Mouse (Mus musculus): ENCODE data around the gene 2010300C02Rik. TPM values are rescaled to one million over a fixed set of nuclear protein-coding genes. Genes with fewer than 3 reads are reported as not detected.
"Not testable (repeated sequence)": the region's sequence is repeated elsewhere in the genome, so short reads cannot be mapped to it uniquely, and the experiment has no call there.

The 2010300C02Rik gene
- total RNA-seq (2021) = 100 to 1,000 TPM; 260 to 286 TPM
- long read RNA-seq, experiment 1, full-length matches to known transcripts = 66 of 204 reads
- long read RNA-seq, experiment 1, partial matches to known transcripts = 45 of 204 reads
- long read RNA-seq, experiment 1, other reads (novel, unspliced or antisense) = 93 of 204 reads
- long read RNA-seq, experiment 2, full-length matches to known transcripts = 69 of 207 reads
- long read RNA-seq, experiment 2, partial matches to known transcripts = 48 of 207 reads
- long read RNA-seq, experiment 2, other reads (novel, unspliced or antisense) = 90 of 207 reads

DNA sequence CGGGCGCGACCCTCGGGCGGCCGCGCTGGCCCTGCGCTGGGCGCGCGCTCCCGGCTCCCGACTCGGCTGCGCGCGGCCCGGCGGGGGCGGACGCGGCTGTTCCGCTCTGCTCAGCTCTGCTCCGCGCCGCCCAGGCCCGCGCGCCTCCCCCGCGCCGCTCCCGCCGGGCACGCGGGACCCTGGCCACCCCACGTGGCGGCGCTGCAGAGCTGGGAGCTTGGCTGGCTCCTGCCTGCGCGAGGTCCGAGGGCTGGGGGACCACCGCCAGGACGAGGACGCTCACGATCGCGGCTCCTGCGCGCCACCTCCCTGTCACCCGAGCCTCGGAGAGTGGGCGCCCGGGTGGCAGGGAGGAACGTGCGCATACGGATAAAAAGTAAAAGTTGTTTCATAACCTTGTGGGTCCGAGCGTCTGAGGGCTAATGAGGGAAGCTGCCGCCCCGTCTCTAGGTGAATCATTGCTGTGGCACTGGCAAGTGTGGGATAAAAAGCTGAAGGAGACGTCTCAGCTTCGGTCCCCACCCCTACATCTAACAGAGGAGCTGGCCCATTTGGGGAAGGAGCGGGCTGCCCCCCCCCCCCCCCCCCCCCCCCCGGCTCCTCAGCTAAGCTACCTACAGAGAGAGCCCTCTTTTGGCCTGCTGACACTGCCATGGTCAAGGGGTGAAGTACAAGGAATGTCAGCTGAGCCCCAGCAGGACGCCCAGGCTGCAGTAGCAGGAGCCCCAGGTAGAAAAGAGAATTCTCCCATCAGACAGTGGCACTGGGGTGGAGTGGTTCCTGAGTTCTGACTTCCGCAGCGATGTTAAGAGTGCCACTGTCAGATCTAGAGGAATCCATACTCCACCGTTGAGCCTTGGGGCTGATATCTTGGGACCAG lies at the start of gene 2010300C02Rik:
2010300C02Rik (minus strand) TSS at position 325 of the 880 bp plus-strand sequence.
- peak; percentile 74 to 76 for DNase-seq (ENCODE audit: low spot score in 2 of 2)

DNA sequence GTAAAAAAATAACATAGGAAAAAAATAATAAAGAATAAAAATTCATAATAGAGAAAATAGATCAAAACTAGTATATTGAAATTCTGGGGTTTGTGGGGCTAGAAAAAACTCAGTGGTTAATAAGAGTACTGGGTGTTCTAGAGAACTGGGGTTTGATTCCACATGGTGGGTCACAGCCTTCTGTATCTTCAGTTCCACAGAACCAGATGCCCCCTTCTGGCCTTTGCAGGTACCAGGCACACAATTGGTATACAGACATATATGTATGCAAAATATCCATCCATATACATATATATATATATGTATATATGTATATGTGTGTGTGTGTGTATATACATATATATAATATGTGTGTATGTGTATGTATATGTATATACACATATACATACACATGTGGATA lies 39.5 kb upstream of the 2010300C02Rik start:
- DNase-seq (ENCODE audit: low spot score in 2 of 2) = no peak

DNA sequence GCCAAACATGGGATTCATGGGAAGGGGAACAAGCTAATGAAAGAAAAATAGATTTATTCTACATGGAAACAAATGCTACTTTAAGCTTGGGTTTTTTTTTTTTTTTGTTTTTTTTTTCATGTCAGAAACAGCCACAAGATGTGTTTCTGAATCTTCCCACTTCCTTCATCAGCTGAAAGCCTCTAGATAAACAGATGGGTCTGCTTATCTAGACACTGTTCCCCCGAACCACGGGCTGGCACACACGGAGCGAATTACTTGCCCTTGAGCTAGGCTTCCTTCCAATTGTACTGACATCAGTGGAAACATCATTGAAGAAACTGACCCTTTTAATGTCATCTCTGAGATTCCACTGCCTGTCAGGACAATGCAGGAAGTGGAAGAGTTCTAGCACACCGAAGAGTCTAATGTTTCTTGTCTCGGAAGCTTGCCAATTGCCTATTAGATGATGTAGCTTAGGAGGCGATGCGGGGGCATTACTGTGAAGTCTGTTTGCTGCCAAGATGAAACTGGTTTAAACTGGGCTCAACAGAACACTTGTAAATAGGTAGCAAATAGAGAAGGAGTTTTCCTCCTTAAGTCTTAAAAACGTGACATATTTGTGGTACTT lies 24.9 kb upstream of the 2010300C02Rik start:
- DNase-seq (ENCODE audit: low spot score in 2 of 2) = peak; percentile 31 to 36

DNA sequence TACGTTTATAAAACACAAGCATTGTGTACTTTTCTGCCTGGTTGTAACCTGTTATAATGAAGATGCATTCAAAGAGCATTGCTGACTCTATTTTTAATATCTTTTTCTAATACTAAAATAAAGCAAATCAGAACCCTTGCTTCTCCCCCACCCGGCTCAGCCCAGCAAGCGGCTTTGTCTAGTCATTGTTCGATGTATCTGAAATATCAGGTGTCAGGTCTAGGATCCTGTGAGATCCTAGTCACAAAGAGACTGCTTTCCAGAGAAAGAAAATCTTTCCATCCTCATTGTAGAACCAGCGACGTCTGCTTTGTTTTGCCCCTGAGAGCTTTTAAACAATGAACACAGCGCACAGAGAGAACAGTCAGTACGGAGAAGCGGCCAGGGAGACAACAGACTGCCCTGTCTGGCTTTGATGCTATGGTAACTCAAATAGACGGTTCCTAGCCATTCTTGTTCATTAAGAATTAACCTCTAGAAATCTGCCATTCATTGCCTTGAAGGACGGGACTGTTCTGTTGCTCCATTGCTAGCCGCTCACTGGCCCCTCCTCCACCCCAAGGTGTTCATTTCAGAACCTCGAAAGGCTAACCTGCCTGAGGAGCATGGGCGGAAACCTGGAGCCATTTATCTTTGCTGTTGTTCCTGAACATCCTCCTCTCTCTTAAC lies 22.9 kb upstream of the 2010300C02Rik start:
- peak in 1 of 2 experiments; percentile 19 for DNase-seq (ENCODE audit: low spot score in 2 of 2)

DNA sequence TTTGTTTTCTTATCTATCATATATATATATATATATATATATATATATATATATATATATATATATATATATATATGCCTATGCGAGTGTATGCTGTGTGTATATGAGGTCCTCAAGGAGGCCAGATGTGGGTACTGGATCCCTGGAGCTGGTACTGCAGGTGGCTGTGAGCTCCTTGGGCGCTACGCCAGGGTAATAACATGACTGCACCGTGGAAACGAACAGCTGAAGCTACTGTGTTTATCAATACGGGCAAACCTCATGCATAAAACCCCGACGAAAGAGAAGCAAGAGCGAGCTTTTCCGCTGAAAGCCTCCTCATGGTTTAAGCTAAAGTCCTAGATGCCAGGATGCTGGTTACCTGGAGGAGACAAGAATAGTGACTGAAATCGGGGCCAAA lies 22.2 kb upstream of the 2010300C02Rik start:
- DNase-seq (ENCODE audit: low spot score in 2 of 2) = peak in 1 of 2 experiments; percentile 12

DNA sequence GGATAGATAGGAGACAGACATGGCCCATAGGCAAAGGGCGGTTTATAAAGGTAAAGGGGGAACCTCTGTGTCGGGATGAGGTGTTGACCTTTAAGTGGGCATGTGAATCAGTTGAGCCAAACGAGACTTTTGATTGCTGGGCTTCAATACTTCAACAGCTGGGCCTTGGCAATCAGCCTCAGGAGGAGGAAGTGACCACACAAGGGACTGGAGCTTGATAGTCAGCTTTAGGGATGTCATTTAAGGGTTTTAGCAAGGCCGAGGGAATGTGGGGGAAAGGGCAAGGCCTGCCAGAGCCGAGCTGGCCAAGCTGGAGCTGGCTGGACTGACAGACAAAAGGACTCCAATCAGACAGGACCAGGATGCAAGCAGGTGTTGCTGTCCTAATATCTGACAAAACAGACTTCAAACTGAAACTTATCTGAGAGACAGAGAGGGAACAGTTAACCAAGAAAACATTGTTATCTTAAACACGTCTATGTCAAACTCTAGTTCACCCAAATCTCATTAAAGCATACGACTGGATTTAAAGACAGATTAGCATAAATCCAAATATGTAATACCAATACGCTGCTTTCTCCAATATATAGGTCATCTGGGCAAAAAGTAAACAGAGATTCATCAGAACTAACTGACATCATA lies 20.4 kb upstream of the 2010300C02Rik start:
- no peak for DNase-seq (ENCODE audit: low spot score in 2 of 2)

DNA sequence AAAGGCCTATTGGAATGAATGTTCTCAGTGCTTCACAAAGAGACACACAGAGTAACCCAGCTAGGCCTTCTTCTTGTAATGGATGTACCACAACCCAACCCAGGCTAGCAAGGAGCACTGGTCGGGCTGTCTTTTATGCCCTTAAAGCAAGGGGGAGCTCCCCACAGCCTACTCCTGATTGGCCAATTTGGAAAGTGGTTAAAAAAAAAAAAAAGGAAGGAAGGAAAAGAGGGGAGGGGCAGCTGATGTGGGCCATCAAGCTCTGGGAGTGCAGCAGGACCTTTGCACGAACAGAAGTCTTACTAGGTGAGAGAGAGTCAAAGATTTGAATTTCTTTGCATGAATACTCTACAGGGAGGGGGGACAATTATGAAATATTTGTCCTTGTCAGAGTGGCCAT lies 19.0 kb upstream of the 2010300C02Rik start:
- DNase-seq (ENCODE audit: low spot score in 2 of 2) = no peak

DNA sequence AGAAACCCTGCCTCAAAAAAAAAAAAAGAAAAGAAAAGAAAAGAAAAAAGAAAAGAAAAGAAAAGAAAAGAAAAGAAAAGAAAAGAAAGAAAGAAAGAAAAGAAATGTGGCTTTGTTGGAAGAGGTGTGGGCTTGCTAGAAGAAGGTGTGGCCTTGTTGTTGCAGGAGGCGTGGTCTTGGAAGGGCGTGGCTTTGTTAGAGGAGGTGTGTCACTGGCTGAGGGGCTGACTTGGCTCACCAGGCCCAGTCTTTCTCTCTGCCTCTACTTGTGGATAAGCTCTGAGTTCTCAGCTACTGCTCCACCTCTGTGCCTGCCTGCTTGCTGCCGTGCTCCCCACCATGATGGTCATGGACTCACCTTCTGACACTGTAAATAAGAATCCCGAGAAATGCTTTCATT lies 17.2 kb upstream of the 2010300C02Rik start:
- DNase-seq (ENCODE audit: low spot score in 2 of 2) = no peak

DNA sequence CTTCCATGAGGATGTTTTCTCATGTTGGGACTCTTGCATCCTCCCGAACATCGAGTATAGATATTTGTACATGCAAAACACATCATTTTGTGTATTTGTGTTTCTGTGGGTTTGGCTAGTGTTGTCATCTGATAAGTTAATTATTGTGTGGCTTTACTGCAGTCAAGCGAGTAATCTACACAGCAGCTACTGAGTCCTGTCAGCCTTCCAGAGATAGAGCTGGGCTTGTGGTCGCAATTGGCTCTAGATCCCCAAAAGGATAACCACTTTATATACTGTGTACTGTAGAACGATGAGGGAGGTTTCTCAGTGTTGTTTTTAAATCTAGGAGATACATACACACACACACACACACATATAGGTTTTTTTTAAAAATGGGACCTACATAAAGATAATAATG lies 16.0 kb upstream of the 2010300C02Rik start:
- no peak for DNase-seq (ENCODE audit: low spot score in 2 of 2)

DNA sequence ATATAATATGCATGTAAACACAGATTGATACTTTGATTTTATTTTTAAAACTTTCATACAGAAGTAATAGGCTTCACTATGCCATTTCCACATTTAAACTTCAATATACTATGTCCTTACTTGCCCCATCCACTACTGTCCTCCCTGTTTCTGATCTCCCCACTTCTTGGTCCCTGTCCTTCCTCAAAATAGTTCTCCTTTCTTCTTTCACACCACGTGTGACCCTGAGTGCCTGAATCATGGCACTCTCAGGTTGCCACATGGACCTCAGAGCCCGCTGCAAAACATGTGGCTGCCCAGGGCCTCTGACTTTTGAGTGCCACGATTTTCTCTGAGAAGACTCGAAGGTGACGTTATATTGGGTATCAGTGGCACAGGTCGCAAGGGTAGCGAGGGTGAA lies 15.0 kb upstream of the 2010300C02Rik start:
- DNase-seq (ENCODE audit: low spot score in 2 of 2) = no peak

DNA sequence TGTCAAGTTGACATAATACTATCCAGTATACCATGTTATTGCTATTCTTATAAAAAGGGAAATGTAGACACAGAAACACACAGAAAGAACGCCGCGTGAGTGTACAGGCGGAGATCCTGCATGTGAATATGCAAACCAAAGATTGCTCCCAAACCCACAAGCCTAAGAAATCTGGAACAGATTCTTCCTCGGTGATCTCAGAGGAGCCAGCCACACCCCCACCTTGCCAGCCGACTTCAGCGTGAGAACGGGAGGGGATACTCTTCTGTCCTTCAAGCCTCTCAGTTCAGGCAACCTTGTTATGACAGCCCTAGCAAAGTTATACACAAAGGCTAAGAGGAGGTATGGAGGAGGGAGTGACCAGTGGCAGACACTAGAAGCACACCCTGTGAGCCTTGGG lies 9.5 kb upstream of the 2010300C02Rik start:
- no peak for DNase-seq (ENCODE audit: low spot score in 2 of 2)

DNA sequence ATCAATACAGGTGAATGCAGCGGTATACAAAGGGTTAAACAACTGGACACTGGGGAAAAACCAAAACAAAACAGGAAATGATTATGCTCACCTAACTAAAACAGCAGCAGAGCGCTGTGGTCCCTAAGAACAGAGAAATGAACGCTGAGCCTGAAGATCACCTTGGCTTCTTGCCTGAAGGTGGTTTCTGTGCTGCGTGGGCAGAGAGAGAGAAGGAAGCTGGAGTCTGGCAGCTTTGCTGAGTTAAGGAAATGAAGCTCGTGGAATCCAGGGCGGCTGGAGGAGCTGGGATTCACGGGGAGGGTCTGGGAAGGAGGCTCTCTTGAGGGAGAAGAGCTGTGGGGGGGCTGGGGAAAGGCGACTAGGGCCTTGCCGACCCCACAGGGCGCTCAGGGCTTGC lies 8.2 kb upstream of the 2010300C02Rik start:
- DNase-seq (ENCODE audit: low spot score in 2 of 2) = no peak

DNA sequence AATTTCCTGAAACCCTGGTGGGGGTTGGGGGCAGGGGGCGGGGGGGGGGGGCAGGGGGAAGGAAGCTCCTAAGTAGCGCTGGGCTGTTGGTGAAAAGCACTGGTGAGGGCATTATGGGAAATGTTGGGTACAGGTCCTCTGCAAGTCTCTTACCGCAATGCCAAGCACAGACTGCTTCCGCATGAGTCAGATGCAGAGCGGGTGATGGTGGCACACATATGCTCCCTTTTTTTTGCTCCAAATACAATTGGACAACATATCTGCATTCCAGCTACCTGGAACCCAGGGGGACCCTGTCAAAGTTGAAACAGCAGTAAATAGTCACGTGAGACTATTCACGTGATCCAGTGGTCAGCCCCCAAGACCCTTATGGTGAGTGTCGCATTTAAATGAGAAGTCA lies 7.3 kb upstream of the 2010300C02Rik start:
- no peak for DNase-seq (ENCODE audit: low spot score in 2 of 2)

DNA sequence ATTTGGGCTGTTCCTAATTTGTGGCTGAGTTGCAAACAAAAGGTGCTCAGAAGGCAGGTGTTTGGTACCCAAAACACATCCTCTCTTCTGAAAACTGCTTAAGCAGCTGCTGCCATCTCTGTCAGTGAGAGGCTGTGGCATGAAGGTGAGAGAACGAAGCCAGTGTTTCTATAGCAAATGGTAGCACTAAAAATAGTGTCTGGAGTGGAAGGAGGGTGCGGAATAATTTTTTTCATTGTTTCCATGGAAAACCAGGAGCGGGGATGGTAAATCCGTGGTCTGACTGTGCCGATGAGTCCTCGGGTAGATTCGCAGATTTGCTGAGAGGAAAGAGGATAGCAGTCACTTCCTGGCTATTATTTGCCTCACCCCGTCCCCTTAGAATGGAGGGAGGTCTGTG lies 6.5 kb upstream of the 2010300C02Rik start:
- DNase-seq (ENCODE audit: low spot score in 2 of 2) = peak; percentile 45 to 63

DNA sequence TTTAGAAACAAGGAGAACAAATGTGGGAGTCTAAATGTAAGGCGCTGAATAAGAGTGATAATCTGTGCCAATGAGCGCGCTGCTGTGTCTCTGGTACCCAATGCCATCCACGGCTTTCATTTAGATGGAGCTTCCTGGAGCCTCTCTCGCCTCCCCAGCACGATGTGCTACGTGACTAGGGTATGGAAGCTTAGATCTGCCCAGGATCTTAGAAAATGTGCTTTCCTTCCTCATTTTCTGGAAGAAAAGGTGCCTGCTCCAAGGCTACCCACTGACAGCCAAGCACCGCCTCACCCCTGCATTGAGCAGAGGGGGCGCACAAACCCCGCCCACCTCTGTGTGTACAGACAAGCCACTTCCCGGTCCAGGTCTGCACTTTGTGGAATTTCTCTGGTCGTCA lies 6.0 kb upstream of the 2010300C02Rik start:
- DNase-seq (ENCODE audit: low spot score in 2 of 2) = peak; percentile 51 to 75

DNA sequence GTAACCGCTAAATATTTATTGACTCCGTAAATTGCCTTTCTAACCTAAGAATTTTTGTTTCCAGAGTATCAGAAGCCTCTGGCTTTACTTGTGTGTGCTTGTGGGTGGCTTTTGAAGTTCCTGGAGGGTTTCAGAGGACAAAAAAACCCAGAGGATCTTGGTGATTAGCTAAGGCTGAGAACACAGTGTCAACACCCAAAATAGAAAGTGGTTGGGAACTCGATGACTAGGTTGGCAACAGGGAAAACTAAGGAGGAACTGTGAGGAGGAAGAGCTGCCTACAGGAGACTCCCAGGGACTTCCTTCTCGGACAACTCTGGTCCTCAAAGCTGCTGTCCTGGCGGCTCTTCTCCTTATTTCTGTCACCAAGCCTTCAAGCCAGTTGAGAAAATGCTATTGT lies 1.2 kb upstream of the 2010300C02Rik start:
- no peak for DNase-seq (ENCODE audit: low spot score in 2 of 2)

DNA sequence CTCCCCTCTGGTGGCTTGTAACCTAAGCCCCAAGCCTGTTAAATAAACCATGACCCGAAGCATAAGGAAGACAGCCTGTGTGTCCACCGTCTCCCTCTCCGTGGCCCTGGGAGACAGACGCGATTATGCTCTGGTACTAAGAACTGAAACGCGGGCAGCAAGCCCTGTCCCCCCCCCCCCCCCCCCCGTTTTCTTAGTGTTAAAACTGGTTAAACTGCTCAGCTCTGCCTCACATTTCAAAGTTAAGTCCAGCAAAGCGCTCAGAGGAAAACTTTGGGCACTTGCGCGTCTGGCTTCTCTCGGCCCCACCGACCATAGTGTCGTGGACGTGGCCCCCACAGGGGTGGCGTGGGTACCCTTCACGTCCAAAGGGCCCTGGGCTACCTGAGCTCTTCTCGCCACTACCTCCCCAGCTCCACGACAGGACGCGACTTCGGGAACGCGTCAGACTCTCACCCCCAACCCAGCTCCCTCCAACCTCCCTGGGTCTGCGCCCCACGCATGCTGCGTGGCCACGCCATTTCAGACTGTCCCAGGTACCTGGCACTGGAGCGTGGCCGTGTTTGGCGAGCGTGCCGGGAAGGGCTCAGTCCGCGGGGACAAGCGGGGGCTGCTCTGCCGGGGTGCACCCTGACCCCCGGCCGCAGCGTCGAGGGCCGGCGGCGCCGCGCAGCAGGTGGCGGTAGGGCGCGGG lies 708 bp downstream of the 2010300C02Rik start:
- no peak for DNase-seq (ENCODE audit: low spot score in 2 of 2)

DNA sequence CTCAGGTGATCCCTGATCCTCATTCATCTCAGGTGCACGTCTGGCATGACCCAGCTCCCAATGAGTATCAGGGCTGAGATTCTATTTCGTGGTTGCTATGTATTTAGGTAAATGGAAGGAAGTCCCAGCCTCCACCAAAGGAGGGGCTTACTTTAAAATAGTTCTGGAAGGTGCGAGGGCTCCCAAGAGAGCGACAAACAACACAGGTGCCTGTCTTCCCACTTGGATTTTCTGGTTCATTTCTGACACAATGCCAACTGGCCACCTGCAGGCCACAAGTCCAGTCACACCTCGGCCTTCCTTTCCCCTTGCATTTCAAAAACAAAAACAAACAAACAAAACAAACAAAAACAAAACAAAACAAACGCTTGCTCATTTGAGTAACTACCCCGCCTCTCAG lies 1.4 kb downstream of the 2010300C02Rik start:
- DNase-seq (ENCODE audit: low spot score in 2 of 2) = no peak

DNA sequence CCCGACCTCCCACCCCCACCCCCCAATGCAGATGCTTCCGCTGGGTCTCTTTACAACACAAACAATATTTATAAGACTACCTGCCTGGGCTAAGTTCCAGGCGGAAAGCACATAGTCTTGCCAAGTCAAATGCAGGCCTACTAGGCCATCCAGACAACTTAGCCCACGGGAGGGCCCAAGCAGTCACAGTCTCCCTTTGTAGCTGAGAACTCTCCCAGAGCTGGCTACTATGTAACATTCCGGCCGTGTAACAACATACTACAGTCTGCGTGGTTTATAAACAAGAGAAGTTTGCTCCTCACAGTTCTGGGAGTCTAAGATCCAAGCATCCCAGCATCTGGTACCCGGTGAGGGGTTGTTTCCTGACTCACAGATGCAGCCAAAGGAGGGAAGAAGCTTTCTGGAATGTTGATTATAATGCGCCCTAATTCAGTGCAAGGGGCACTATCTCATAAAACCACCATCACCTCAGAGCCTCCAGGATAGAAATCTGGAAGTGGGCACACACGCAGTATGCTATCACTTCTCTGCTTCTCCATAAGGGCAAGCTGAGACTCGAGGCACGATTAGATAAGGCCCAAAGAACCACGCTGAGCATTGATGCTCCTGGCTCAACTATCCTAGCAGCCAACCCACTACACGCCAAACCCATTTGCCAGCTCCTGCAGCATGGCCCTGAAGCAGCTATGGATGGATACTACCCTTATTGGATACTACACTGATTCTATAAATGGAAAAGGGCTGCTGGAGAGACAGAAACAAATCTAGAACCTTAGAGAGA lies 2.3 kb downstream of the 2010300C02Rik start:
- no peak for DNase-seq (ENCODE audit: low spot score in 2 of 2)

DNA sequence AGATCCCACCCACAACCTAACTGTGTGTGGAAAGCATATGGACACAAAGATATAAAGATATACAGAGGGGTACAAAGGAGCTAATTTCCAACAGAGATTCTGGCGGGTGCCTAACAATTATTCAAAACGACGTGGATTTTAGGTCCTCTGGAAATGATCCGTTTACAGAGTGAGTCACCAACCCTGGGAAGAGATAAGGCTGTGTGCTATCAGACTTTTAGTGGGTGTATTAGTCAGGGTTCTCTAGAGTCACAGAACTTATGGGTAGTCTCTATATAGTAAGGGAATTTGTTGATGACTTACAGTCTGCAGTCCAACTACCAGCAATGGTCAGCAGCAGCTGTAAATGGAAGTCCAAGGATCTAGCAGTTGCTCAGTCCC lies 7.5 kb downstream of the 2010300C02Rik start:
- DNase-seq (ENCODE audit: low spot score in 2 of 2) = not testable (repeated sequence)

All from layer of hippocampus, postnatal 14 days (tissue).